Mouse (Mus musculus) heart, postnatal 14 days (tissue): ENCODE measurements around the gene Rusc2. TPM values are rescaled to one million over a fixed set of nuclear protein-coding genes. Genes with fewer than 3 reads are reported as not detected.

Experiments
- DNase-seq, 2 experiments: peaks; one replicate each; pipeline ENCODE4 v3.0.0; 2021 to 2022
- intact Hi-C: fragments of 180-260 bp; cut with DNase I; formaldehyde crosslinking; loops from one replicate; pipeline ENCODE4 v1.15.1; 2025
- total RNA-seq, 2 experiments: library from RNA; stranded (reverse); gene quantifications; 2 replicates each; pipeline ENCODE4 v1.2.3; 2021

Rusc2 gene
- total RNA-seq, 2 experiments from 2014 or later = 43.8 to 51.1 TPM

- intact Hi-C loops = loop anchor here (1.0 kb wide), 3 partner anchors 12 to 37 kb away; no protein-coding TSS in a partner anchor
- no peak for DNase-seq
Observed at GRCm38 (mm10) chr4:43382155-43383020, 609 bp downstream of the Rusc2 start.

- intact Hi-C loops = no loop called here
- no peak for DNase-seq
Observed at GRCm38 (mm10) chr4:43383246-43384082, 1.7 kb downstream of the Rusc2 start.

DNA sequence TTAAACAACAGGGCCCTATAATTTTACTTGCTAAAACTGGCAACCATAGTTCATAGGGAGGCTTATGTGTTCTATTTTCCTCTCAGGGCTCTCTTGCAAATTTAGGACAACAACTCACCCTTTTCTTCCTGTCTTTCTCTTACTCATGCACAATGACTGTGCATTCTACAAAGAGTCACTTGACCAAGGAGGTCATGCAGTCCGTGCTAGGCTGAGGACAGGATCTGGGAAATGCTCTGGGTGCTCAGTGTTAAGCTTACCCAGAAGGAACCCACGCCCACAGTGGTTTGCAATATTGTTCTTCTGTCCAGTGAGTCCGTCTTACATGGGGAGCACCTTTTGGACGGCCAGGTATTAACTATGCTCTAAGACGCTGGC, 2.3 kb downstream of the Rusc2 start:
- intact Hi-C loops = no loop called here
- DNase-seq = no peak

- DNase-seq = no peak
- intact Hi-C loops = no loop called here
Observed at GRCm38 (mm10) chr4:43384541-43384940, 2.8 kb downstream of the Rusc2 start.

DNA sequence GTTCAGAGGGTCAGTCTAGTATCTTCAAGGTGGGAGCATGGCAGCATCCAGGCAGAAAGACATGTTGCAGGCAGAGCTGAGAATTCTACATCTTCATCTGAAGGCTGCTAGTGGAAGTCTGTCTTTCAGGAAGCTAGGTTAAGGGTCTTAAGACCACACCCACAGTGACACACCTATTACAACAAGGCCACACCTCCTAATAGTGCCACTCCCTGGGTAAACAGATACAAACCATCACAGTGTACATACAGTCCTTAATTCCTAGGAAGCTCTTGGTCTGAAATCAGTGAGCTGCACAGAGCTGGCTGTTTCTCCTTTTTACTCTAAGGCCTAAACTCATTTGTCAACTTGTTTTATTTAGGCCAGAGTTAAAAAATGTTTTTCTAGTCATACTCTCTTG, 5.2 kb downstream of the Rusc2 start:
- intact Hi-C loops = no loop called here
- no peak for DNase-seq

DNA sequence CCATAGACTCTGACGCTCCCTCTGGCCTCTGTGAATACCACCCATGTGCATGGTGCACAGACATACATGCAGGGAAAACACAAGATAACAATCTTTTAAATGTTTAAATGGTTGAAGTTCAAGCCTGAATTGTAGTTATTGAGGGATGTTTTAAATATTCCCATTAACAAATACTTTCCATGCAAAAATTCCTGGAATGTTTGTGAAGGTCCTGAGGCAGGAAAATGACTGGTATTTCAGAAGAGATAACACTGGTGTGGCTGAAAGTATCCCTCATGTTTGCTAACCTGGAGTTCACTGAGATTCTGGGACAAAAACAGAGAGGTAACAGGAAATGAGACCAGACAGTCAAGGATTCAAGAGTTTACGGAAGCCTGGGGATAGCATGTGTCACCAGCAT, 7.6 kb downstream of the Rusc2 start:
- DNase-seq = no peak
- intact Hi-C loops = no loop called here

DNA sequence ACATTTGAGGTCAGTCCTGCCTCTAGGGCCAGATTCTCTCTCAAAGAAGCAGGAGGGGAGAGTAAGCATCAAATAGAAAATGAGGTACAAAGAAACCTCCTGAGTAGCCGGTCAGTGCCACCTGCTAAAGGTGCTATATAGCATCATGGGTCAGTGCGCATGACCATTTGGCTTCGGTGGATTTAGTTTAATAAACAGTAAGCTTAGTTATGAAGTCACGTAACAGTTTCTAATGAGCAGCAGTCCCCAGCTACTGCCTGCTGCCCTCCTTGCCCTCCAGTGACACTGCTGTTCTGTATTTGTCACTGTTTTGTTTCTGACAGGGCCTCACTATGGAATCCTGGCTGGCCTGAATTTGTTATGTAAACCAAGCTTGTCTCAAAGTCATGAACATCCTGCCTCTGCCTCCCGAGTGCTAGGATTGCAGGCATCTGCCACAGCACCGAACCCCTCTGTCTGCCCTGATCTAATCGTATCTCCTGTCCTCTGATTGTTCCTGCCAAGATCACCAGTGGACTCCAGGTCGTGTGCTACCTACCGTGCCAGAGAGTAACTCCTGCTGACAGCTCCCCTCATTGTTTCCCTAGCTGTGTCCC, 8.2 kb downstream of the Rusc2 start:
- intact Hi-C loops = no loop called here
- no peak for DNase-seq

DNA sequence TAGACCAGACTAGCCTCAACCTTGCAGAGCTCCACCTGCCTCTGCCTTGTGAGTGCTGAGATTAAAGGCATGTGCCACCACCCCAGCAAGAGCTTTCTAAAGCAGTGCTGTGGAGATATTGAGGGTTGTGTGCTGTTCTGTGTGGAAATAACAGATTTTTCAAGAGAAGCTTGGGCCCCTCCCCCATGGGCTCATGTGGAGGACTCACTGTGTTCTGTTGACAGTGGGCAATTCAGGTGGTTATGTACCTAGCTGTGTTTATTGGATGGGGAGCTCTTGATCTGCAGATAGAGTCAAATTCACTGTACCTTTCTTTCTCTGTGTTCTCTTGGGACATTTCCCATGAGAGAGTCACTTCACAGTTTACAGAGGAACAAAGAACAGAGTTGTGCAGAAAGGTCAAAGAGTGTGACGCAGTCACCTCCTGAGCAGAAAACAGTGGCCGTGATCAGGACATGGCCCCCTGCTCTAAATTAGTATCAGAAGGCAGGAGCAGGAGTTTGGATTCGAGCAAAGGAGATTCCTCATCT, 9.8 kb downstream of the Rusc2 start:
- no peak for DNase-seq
- intact Hi-C loops = no loop called here

DNA sequence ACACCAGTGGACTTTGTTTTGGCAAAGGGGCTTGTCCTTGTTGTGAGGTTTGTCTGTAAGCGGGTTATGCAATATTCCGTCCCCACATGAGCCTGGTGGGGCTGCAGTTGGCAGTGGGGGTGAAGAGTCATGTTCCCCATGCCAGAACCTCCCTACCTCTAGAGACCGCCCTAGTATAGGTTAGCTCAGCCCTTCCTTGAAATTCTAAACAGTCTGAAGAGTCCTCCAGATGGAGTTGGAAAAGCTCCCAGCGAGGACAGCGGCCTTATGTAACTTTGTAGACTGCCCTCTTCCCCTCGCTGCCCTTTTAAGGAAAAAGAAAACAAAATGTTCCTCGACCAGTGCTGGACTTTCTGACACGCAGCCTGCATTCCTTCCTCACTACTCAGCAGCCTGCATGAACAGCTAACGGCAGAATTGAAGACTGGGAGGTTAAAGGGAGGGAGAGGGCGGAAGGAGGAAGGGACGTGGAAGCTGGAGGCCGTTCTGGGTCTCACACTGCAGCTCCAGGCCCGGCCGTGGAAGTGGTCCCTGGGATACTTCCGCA, 12.6 kb downstream of the Rusc2 start:
- peak; percentile 77 for DNase-seq
- intact Hi-C loops = loop anchor here (1.0 kb wide), 1 partner anchor 12 kb away; no protein-coding TSS in a partner anchor

DNA sequence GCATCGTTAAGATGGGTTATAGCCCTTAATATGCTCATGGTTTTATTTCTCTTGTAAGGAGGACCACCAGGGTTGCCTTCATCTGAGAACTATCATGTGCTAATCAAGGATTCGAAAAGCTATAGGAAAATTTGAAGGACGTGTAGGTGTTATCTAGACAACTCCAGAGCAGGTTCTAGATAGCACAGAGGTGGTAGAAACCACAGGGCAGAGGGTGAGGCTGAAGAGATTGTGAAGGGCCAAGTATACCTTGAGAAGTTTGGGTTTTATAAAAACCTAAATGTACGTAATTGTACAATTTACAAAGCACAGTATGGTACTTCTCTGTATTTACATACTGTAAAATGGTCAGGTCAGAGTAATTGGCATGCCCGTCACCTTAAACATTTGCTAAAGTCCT, 13.4 kb downstream of the Rusc2 start:
- no peak for DNase-seq
- intact Hi-C loops = no loop called here

DNA sequence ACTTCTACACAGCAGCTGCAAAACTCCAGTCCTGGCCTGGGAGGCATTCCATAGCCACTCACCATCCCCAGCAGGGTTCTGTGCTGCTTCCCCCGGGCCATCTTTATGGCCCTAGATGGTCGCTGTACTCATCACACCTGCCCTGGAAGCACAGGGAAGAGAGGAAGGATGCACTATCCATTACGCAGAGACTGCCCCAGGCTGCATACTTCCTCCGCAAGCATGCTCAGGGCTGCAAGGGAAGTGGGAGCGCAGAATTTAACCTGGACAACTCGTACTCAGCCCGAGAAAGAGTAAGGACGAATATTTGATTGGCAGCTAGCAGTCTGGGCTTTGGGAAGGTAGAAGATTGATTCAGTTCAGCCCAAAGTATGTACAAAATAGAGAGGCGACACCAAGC, 14.1 kb downstream of the Rusc2 start:
- intact Hi-C loops = no loop called here

GRCm38 (mm10) chr4:43396381-43396780, 14.6 kb downstream of the Rusc2 start:
- intact Hi-C loops = no loop called here
- no peak for DNase-seq

More for the DNA sequence above, 14.1 kb downstream of the Rusc2 start:
- no peak for DNase-seq

- DNase-seq = no peak
Observed at GRCm38 (mm10) chr4:43398014-43398413, 16.2 kb downstream of the Rusc2 start.

GRCm38 (mm10) chr4:43398829-43399331, 17.1 kb downstream of the Rusc2 start:
- peak; percentile 71 to 79 for DNase-seq
- intact Hi-C loops = no loop called here

More at GRCm38 (mm10) chr4:43398014-43398413, 16.2 kb downstream of the Rusc2 start:
- intact Hi-C loops = no loop called here

- intact Hi-C loops = no loop called here
- peak; percentile 55 for DNase-seq
Observed at GRCm38 (mm10) chr4:43399391-43400131, 17.8 kb downstream of the Rusc2 start.

GRCm38 (mm10) chr4:43400976-43401375, 19.2 kb downstream of the Rusc2 start:
- DNase-seq = peak in 1 of 2 experiments; percentile 41
- intact Hi-C loops = no loop called here

- intact Hi-C loops = no loop called here
- DNase-seq = no peak
Observed at GRCm38 (mm10) chr4:43401486-43401885, 19.7 kb downstream of the Rusc2 start.

DNA sequence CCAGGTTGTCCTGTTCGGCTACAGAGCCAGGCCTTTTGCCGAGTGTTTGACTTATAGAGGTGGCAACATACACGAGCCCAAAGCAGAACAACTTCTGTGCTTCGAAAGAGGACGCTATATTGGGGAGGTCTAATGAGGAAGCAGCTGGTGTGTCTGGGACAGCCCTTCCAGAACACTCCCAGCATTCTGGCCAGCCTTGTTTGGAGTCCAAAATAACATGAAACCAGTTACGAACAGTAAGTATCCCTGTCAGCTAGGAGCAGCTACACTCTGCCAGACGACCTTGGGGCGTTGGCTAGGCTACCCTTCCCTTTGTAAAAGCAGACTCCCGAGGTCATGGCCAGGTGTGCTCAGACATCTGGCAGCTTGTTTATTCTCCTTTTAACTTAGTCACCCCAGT, 20.4 kb downstream of the Rusc2 start:
- peak in 1 of 2 experiments; percentile 56 for DNase-seq
- intact Hi-C loops = no loop called here

GRCm38 (mm10) chr4:43404697-43405096, 22.9 kb downstream of the Rusc2 start:
- intact Hi-C loops = loop anchor here (5.0 kb wide), 1 partner anchor 62 kb away; no protein-coding TSS in a partner anchor

More at GRCm38 (mm10) chr4:43404697-43405096, 22.9 kb downstream of the Rusc2 start:
- no peak for DNase-seq
